Comparison of ENCODE assay signal across 18 mouse cellular contexts in the genomic region with DNA sequence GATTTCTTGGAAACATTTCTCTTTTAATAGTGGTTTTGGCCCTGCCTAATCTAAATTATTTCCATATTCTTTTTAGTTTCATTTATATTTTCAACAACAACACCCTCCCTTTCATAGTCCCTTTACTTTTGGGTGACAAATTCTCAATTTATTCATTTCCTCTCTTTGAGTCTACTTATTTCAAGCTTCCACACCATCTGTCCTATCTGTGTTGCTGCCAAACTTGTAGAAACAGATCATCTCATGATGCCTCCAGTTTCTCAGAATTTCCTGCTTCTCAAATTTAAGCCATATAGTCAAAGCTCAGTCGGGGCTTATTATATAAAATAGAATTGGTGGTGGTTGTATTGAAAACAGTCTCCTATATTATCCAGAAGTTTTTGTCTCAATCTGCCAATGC.
A peak's percentile ranks its signal among the peaks of the same experiment; 100 is the strongest.
DNase-seq lines count a peak whose midpoint lies in the region; ATAC-seq lines count a peak whose summit lies in the region.
"Had no signal": no experiment of that assay in that cellular context is flagged by ENCODE, and none has a peak within 500 bp of the region (broad histone marks: within the 10 kb centered on the region; RNA-seq: fewer than 3 reads in every experiment).

No protein-coding gene starts in this region.

- no peak overlapping the region for H3K9ac ChIP-seq in heart, embryonic 11.5 days (ENCODE audit: low read depth, low read length)
- H3K9ac ChIP-seq: heart, embryonic 12.5 days; limb, embryonic 15.5 days had no signal

- H3K4me3 ChIP-seq in heart, embryonic 11.5 days (ENCODE audit: low read depth, low read length): no peak overlapping the region
- H3K4me3 ChIP-seq: heart, embryonic 12.5 days; hindbrain, embryonic 10.5 days; limb, embryonic 15.5 days had no signal

- WGBS in heart, embryonic 11.5 days (ENCODE audit: insufficient replicate concordance): 76% methylated on average over 1 of the region's 1 CpGs

- no peaks in the 10 kb centered on the region for H3K9me3 ChIP-seq in heart, embryonic 11.5 days (replicated peaks; ENCODE audit: control insufficient read depth, low read length)
- H3K9me3 ChIP-seq: heart, embryonic 12.5 days; hindbrain, embryonic 10.5 days; limb, embryonic 15.5 days had no signal

- intact Hi-C loops in left cerebral cortex, postnatal 4 days (cut with DNase I): no loop called here
- intact Hi-C loops in left cerebral cortex, postnatal 14 days (cut with DNase I): no loop called here

- no peaks in the 10 kb centered on the region for H3K4me1 ChIP-seq in heart, embryonic 11.5 days (ENCODE audit: control insufficient read depth, insufficient read depth, low read length)
- H3K4me1 ChIP-seq: heart, embryonic 12.5 days; hindbrain, embryonic 10.5 days; limb, embryonic 15.5 days had no signal

- no peak for ATAC-seq in heart, embryonic 11.5 days (replicated peaks; ENCODE audit: insufficient number of reproducible peaks, low FRiP score, low TSS enrichment)
- ATAC-seq: intestine, postnatal 0 days had no signal

- peak; percentile 23 for DNase-seq in left cerebral cortex, adult 11 months (ENCODE audit: low spot score)
- DNase-seq in left cerebral cortex, postnatal 4 days: no peak
- peak; percentile 72 to 87 for DNase-seq in cerebellum, adult 18-20 months
- DNase-seq in cerebellum, postnatal 36 days: peak; percentile 30 to 72
- DNase-seq in left cerebral cortex, postnatal 14 days (ENCODE audit: low spot score in 2 of 2): peak; percentile 53 to 56
- no peak for DNase-seq in spleen, postnatal 36 days (ENCODE audit: low spot score in 2 of 2)
- DNase-seq in heart, adult 8-10 months (ENCODE audit: low spot score): no peak
- DNase-seq: adrenal gland, adult 8-10 months; gastrocnemius, postnatal 10 days; kidney, postnatal 36 days; lung, adult 2 months; spleen, adult 18-20 months had no signal

- no peak overlapping the region for H3K27ac ChIP-seq in heart, embryonic 11.5 days (ENCODE audit: low read depth, low read length)
- H3K27ac ChIP-seq: hindbrain, embryonic 10.5 days; limb, embryonic 15.5 days had no signal

- no peak overlapping the region for H3K4me2 ChIP-seq in heart, embryonic 11.5 days
- H3K4me2 ChIP-seq: heart, embryonic 12.5 days; limb, embryonic 15.5 days had no signal

- no peaks in the 10 kb centered on the region for H3K27me3 ChIP-seq in heart, embryonic 11.5 days (ENCODE audit: control insufficient read depth, insufficient read depth, low read length)
- H3K27me3 ChIP-seq: CH12.LX; heart, embryonic 12.5 days; limb, embryonic 15.5 days had no signal

- H3K36me3 ChIP-seq in heart, embryonic 11.5 days (ENCODE audit: control insufficient read depth, insufficient read depth, low read length): no peaks in the 10 kb centered on the region
- H3K36me3 ChIP-seq: heart, embryonic 12.5 days; hindbrain, embryonic 10.5 days; limb, embryonic 15.5 days had no signal

Comparison
In these comparisons a context has a peak if more than half of its experiments do, and no peak if none do; other contexts are left out.
1. DNase-seq: peak in left cerebral cortex, adult 11 months (single experiment), cerebellum, adult 18-20 months (2 of 2), cerebellum, postnatal 36 days (2 of 2) and left cerebral cortex, postnatal 14 days (2 of 2); none in left cerebral cortex, postnatal 4 days (single experiment), spleen, postnatal 36 days (0 of 2) and heart, adult 8-10 months (single experiment).